Mouse (Mus musculus) v-Abl transformed pro-B cells (cell line): ENCODE results near the gene Cadm1.

Source experiments
- in situ Hi-C, 2 experiments: fragments of 400-800 bp; cut with MboI; formaldehyde crosslinking; loops; one replicate each; pipeline ENCODE4 v1.15.1; 2025; ENCODE audit not compliant: unreplicated experiment in 2 of 2

The Cadm1 gene

GRCm38 (mm10) chr9:47847797-47848196, 317.8 kb downstream of the Cadm1 start:
- in situ Hi-C loops, result no loop called here

GRCm38 (mm10) chr9:47848745-47849144, 318.8 kb downstream of the Cadm1 start:
- in situ Hi-C loops, result no loop called here

GRCm38 (mm10) chr9:47856311-47856710, 326.3 kb downstream of the Cadm1 start:
- in situ Hi-C loops, result no loop called here

- in situ Hi-C loops, result no loop called here
These were observed 327.3 kb downstream of the Cadm1 start for GRCm38 (mm10) chr9:47857235-47857634.

- in situ Hi-C loops, result no loop called here
These were observed 328.2 kb downstream of the Cadm1 start for GRCm38 (mm10) chr9:47858134-47858533.

- in situ Hi-C loops, result no loop called here
These were observed 328.9 kb downstream of the Cadm1 start for GRCm38 (mm10) chr9:47858778-47859395.

- in situ Hi-C loops, result no loop called here
These were observed 331.0 kb downstream of the Cadm1 start for GRCm38 (mm10) chr9:47860994-47861393.

GRCm38 (mm10) chr9:47861783-47862182, 331.8 kb downstream of the Cadm1 start:
- in situ Hi-C loops, result no loop called here

GRCm38 (mm10) chr9:47866001-47866400, 336.0 kb downstream of the Cadm1 start:
- in situ Hi-C loops, result no loop called here

GRCm38 (mm10) chr9:47867474-47867873, 337.5 kb downstream of the Cadm1 start:
- in situ Hi-C loops, result no loop called here

- in situ Hi-C loops, result no loop called here
These were observed 339.7 kb downstream of the Cadm1 start for GRCm38 (mm10) chr9:47869661-47870060.

GRCm38 (mm10) chr9:47876557-47877206, 346.7 kb downstream of the Cadm1 start:
- in situ Hi-C loops, result no loop called here

GRCm38 (mm10) chr9:47880171-47880570, 350.2 kb downstream of the Cadm1 start:
- in situ Hi-C loops, result no loop called here

GRCm38 (mm10) chr9:47882372-47882771, 352.4 kb downstream of the Cadm1 start:
- in situ Hi-C loops, result no loop called here

GRCm38 (mm10) chr9:47891721-47892120, 361.7 kb downstream of the Cadm1 start:
- in situ Hi-C loops, result no loop called here

GRCm38 (mm10) chr9:47892995-47893394, 363.0 kb downstream of the Cadm1 start:
- in situ Hi-C loops, result no loop called here

- in situ Hi-C loops, result no loop called here
These were observed 364.1 kb downstream of the Cadm1 start for GRCm38 (mm10) chr9:47894096-47894495.

- in situ Hi-C loops, result no loop called here
These were observed 364.7 kb downstream of the Cadm1 start for GRCm38 (mm10) chr9:47894661-47895060.

- in situ Hi-C loops, result no loop called here
These were observed 365.1 kb downstream of the Cadm1 start for GRCm38 (mm10) chr9:47895121-47895520.

- in situ Hi-C loops, result no loop called here
These were observed 370.8 kb downstream of the Cadm1 start for GRCm38 (mm10) chr9:47900734-47901133.

- in situ Hi-C loops, result no loop called here
These were observed 373.7 kb downstream of the Cadm1 start for GRCm38 (mm10) chr9:47903661-47904060.

- in situ Hi-C loops, result no loop called here
These were observed 374.5 kb downstream of the Cadm1 start for GRCm38 (mm10) chr9:47904339-47904922.
